11 mouse cellular contexts compared by ENCODE assay signal in the genomic region with DNA sequence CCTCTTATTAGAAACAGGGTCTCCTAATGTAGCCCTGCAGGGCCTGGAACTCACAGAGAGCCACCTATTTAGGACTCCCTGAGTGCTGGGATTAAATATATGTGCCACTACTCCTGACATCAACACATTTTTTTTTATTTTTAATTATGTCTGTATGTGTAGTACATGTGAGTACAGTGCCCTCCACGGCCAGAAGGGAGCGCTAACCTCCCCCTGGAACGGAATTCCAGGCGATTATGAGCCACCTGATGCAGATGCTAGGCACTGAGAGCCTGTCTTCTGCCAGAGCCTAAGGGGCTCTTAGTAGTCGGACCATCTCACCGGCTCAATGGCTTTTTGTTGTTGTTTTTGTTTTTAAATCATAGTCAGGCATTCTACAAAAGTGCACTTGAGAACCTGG. TPM values are rescaled to one million over a fixed set of nuclear protein-coding genes. Genes with fewer than 3 reads are reported as not detected.
DNase-seq lines count a peak whose midpoint lies in the region; ATAC-seq and TF ChIP-seq lines count a peak whose summit lies in the region.
"Had no signal": no experiment of that assay in that cellular context is flagged by ENCODE, and none has a peak within 500 bp of the region (broad histone marks: within the 10 kb centered on the region; RNA-seq: fewer than 3 reads in every experiment).

No protein-coding gene starts in this region.

- H3K9me3 ChIP-seq in midbrain, postnatal 0 days (ENCODE audit: low read length), result no peaks in the 10 kb centered on the region
- no peaks in the 10 kb centered on the region for H3K9me3 ChIP-seq in midbrain, embryonic 13.5 days
- H3K9me3 ChIP-seq in embryonic facial prominence, embryonic 10.5 days, result no peaks in the 10 kb centered on the region
- H3K9me3 ChIP-seq: embryonic facial prominence, embryonic 12.5 days; heart, embryonic 13.5 days had no signal

- H3K4me3 ChIP-seq in midbrain, postnatal 0 days (ENCODE audit: low read depth, low read length), result no peak overlapping the region
- H3K4me3 ChIP-seq in midbrain, embryonic 13.5 days (replicated peaks), result no peak overlapping the region
- H3K4me3 ChIP-seq in embryonic facial prominence, embryonic 10.5 days, result no peak overlapping the region
- no peak overlapping the region for H3K4me3 ChIP-seq in small intestine, adult 2 months (ENCODE audit: low read depth, low read length)
- H3K4me3 ChIP-seq: myocyte had no signal

- peak; percentile 35 to 68 for DNase-seq in cerebellum, postnatal 25 days
- DNase-seq in cerebellum, adult 9-11 months, result no peak
- DNase-seq in midbrain, postnatal 0 days (ENCODE audit: low spot score), result no peak
- peak; percentile 38 for DNase-seq in embryonic facial prominence, embryonic 10.5 days (ENCODE audit: low spot score)
- no peak for DNase-seq in heart, adult 11 months

- TF ChIP-seq POLR2A in small intestine, adult 2 months (IDR thresholded peaks at IDR 0.05; ENCODE audit: low read depth, low read length), result no peak

- WGBS in midbrain, postnatal 0 days, result 38% methylated on average over 6 of the region's 6 CpGs
- 38% methylated on average over 6 of the region's 6 CpGs for WGBS in midbrain, embryonic 13.5 days
- 40% methylated on average over 6 of the region's 6 CpGs for WGBS in embryonic facial prominence, embryonic 10.5 days
- 52% methylated on average over 6 of the region's 6 CpGs for WGBS in small intestine, adult 2 months

- ATAC-seq in midbrain, postnatal 0 days (ENCODE audit: low FRiP score), result no peak
- no peak for ATAC-seq in midbrain, embryonic 13.5 days
- no peak for ATAC-seq in megakaryocyte progenitor cell, adult 5-6 weeks (replicated peaks; ENCODE audit: poor library complexity)

- H3K4me1 ChIP-seq in midbrain, postnatal 0 days (ENCODE audit: insufficient read depth, low read length), result no peaks in the 10 kb centered on the region
- 0 out of 2 replicates have a peak, but pooled peaks cover 4% of the 10 kb centered on the region for H3K4me1 ChIP-seq in midbrain, embryonic 13.5 days (replicated peaks)
- H3K4me1 ChIP-seq in embryonic facial prominence, embryonic 10.5 days, result peaks cover 14% of the 10 kb centered on the region; the same call in 1 of the 2 replicates
- H3K4me1 ChIP-seq in small intestine, adult 2 months (ENCODE audit: control insufficient read depth, insufficient read depth, insufficient read length, low read length), result peaks cover 7% of the 10 kb centered on the region

- no peak overlapping the region for H3K9ac ChIP-seq in midbrain, postnatal 0 days (replicated peaks; ENCODE audit: low read length, poor library complexity, severe bottlenecking)
- no peak overlapping the region for H3K9ac ChIP-seq in midbrain, embryonic 13.5 days (replicated peaks)
- H3K9ac ChIP-seq: embryonic facial prominence, embryonic 12.5 days had no signal

- H3K27ac ChIP-seq in midbrain, postnatal 0 days (ENCODE audit: low read depth, low read length), result no peak overlapping the region
- H3K27ac ChIP-seq in midbrain, embryonic 13.5 days, result no peak overlapping the region
- no peak overlapping the region for H3K27ac ChIP-seq in embryonic facial prominence, embryonic 10.5 days (replicated peaks)
- no peak overlapping the region for H3K27ac ChIP-seq in small intestine, adult 2 months (ENCODE audit: insufficient read depth, low read depth, low read length)
- H3K27ac ChIP-seq: embryonic facial prominence, embryonic 12.5 days; heart, embryonic 13.5 days had no signal

- TF ChIP-seq CTCF in midbrain, postnatal 0 days (IDR thresholded peaks at IDR 0.05), result peak; percentile 42
- peak; percentile 39; the same call in 1 of the 2 replicates for TF ChIP-seq CTCF in small intestine, adult 2 months (IDR thresholded peaks at IDR 0.05; ENCODE audit: extremely low read depth, insufficient read length, insufficient replicate concordance, low read depth, low read length)

- peaks cover 13% of the 10 kb centered on the region for H3K36me3 ChIP-seq in midbrain, postnatal 0 days (ENCODE audit: insufficient read depth, low read length)
- H3K36me3 ChIP-seq in midbrain, embryonic 13.5 days, result peaks cover 26% of the 10 kb centered on the region
- peaks cover 36% of the 10 kb centered on the region for H3K36me3 ChIP-seq in embryonic facial prominence, embryonic 10.5 days (replicated peaks)
- peaks cover 10% of the 10 kb centered on the region for H3K36me3 ChIP-seq in small intestine, adult 2 months (ENCODE audit: control insufficient read depth, insufficient read depth, low read length)

- no peak overlapping the region for H3K4me2 ChIP-seq in midbrain, postnatal 0 days (ENCODE audit: low read depth, low read length, poor library complexity, severe bottlenecking)
- H3K4me2 ChIP-seq in midbrain, embryonic 13.5 days (replicated peaks), result no peak overlapping the region

- no peaks in the 10 kb centered on the region for H3K27me3 ChIP-seq in midbrain, postnatal 0 days (ENCODE audit: insufficient read depth, low read length)
- H3K27me3 ChIP-seq in midbrain, embryonic 13.5 days, result peaks cover 15% of the 10 kb centered on the region
- peaks cover 28% of the 10 kb centered on the region for H3K27me3 ChIP-seq in embryonic facial prominence, embryonic 10.5 days (replicated peaks; ENCODE audit: low read depth, poor library complexity, severe bottlenecking)
- no peaks in the 10 kb centered on the region for H3K27me3 ChIP-seq in small intestine, adult 2 months (ENCODE audit: control insufficient read depth, insufficient read depth, low read length)

RNA-seq across cellular contexts. Expression of a gene that starts 0.9 kb away (rescaled TPM):
- 0.27 and 0.57 TPM in 2 replicates for total RNA-seq in midbrain, postnatal 0 days (2014; rRNA removed)
- polyA plus RNA-seq in midbrain, postnatal 0 days (2015; fragmentation: Nextera tagmentation; extraction: Ambion mirVana), result 0.88 and 1.5 TPM in 2 replicates
- 0.80 and 0.81 TPM in 2 replicates for polyA plus RNA-seq in midbrain, embryonic 13.5 days (2015; fragmentation: Nextera tagmentation; extraction: Ambion mirVana)
- polyA plus RNA-seq in embryonic facial prominence, embryonic 10.5 days (2016; fragmentation: Nextera tagmentation; extraction: Ambion mirVana), result 0.51 and 0.57 TPM in 2 replicates
- 1.5 and 34.6 TPM in 2 replicates for polyA plus RNA-seq in small intestine, adult 2 months (2012; rRNA removed)
- not detected in 2 replicates for total RNA-seq in megakaryocyte progenitor cell, adult 5-6 weeks (2015)
- total RNA-seq in megakaryocyte progenitor cell, adult 5-6 weeks (2017), result not detected in 2 replicates

RNA-seq across cellular contexts. Expression of a gene that starts 16.8 kb away (rescaled TPM):
- 37.8 and 38.5 TPM in 2 replicates for total RNA-seq in midbrain, postnatal 0 days (2014; rRNA removed)
- 17.6 and 18.3 TPM in 2 replicates for polyA plus RNA-seq in midbrain, postnatal 0 days (2015; fragmentation: Nextera tagmentation; extraction: Ambion mirVana)
- polyA plus RNA-seq in midbrain, embryonic 13.5 days (2015; fragmentation: Nextera tagmentation; extraction: Ambion mirVana), result 21.3 and 24.3 TPM in 2 replicates
- 22.3 and 22.9 TPM in 2 replicates for polyA plus RNA-seq in embryonic facial prominence, embryonic 10.5 days (2016; fragmentation: Nextera tagmentation; extraction: Ambion mirVana)
- 40.1 and 74.9 TPM in 2 replicates for polyA plus RNA-seq in small intestine, adult 2 months (2012; rRNA removed)
- total RNA-seq in megakaryocyte progenitor cell, adult 5-6 weeks (2015), result 7.8 and 10.2 TPM in 2 replicates
- 11.3 TPM in 2 replicates for total RNA-seq in megakaryocyte progenitor cell, adult 5-6 weeks (2017)

RNA-seq across cellular contexts. Expression of a gene that starts 23.1 kb away (rescaled TPM):
- total RNA-seq in midbrain, postnatal 0 days (2014; rRNA removed), result 118 and 128 TPM in 2 replicates
- 94.1 and 103 TPM in 2 replicates for polyA plus RNA-seq in midbrain, postnatal 0 days (2015; fragmentation: Nextera tagmentation; extraction: Ambion mirVana)
- polyA plus RNA-seq in midbrain, embryonic 13.5 days (2015; fragmentation: Nextera tagmentation; extraction: Ambion mirVana), result 88.6 and 94.5 TPM in 2 replicates
- 142 and 149 TPM in 2 replicates for polyA plus RNA-seq in embryonic facial prominence, embryonic 10.5 days (2016; fragmentation: Nextera tagmentation; extraction: Ambion mirVana)
- 32.4 and 150 TPM in 2 replicates for polyA plus RNA-seq in small intestine, adult 2 months (2012; rRNA removed)
- total RNA-seq in megakaryocyte progenitor cell, adult 5-6 weeks (2015), result 25.6 and 26.9 TPM in 2 replicates
- 44.1 and 46.1 TPM in 2 replicates for total RNA-seq in megakaryocyte progenitor cell, adult 5-6 weeks (2017)

RNA-seq across cellular contexts. Expression of a gene that starts 24.0 kb away (rescaled TPM):
- 62.0 and 74.6 TPM in 2 replicates for total RNA-seq in midbrain, postnatal 0 days (2014; rRNA removed)
- 70.7 and 74.4 TPM in 2 replicates for polyA plus RNA-seq in midbrain, postnatal 0 days (2015; fragmentation: Nextera tagmentation; extraction: Ambion mirVana)
- polyA plus RNA-seq in midbrain, embryonic 13.5 days (2015; fragmentation: Nextera tagmentation; extraction: Ambion mirVana), result 55.7 and 59.8 TPM in 2 replicates
- polyA plus RNA-seq in embryonic facial prominence, embryonic 10.5 days (2016; fragmentation: Nextera tagmentation; extraction: Ambion mirVana), result 65.8 and 68.2 TPM in 2 replicates
- polyA plus RNA-seq in small intestine, adult 2 months (2012; rRNA removed), result 14.3 and 23.7 TPM in 2 replicates
- total RNA-seq in megakaryocyte progenitor cell, adult 5-6 weeks (2015), result 30.6 and 34.3 TPM in 2 replicates
- 101 and 102 TPM in 2 replicates for total RNA-seq in megakaryocyte progenitor cell, adult 5-6 weeks (2017)

RNA-seq across cellular contexts. Expression of a gene that starts 35.5 kb away (rescaled TPM):
- total RNA-seq in midbrain, postnatal 0 days (2014; rRNA removed), result not detected in 2 replicates
- polyA plus RNA-seq in midbrain, postnatal 0 days (2015; fragmentation: Nextera tagmentation; extraction: Ambion mirVana), result 0.17 and 0.20 TPM in 2 replicates
- polyA plus RNA-seq in midbrain, embryonic 13.5 days (2015; fragmentation: Nextera tagmentation; extraction: Ambion mirVana), result 0.24 and 0.46 TPM in 2 replicates
- polyA plus RNA-seq in embryonic facial prominence, embryonic 10.5 days (2016; fragmentation: Nextera tagmentation; extraction: Ambion mirVana), result 0.62 and 1.6 TPM in 2 replicates
- polyA plus RNA-seq in small intestine, adult 2 months (2012; rRNA removed), result not detected in 2 replicates
- total RNA-seq in megakaryocyte progenitor cell, adult 5-6 weeks (2015), result 0.72 and 0.73 TPM in 2 replicates
- not detected in 2 replicates for total RNA-seq in megakaryocyte progenitor cell, adult 5-6 weeks (2017)

Comparison
In these comparisons a context has a peak if more than half of its experiments do, and no peak if none do; other contexts are left out.
1. DNase-seq: peak in cerebellum, postnatal 25 days (2 of 2) and embryonic facial prominence, embryonic 10.5 days (single experiment); none in cerebellum, adult 9-11 months (single experiment), midbrain, postnatal 0 days (single experiment) and heart, adult 11 months (single experiment).